Mouse (Mus musculus): Measurements from ENCODE around the gene Efna3.

The Efna3 gene

DNA sequence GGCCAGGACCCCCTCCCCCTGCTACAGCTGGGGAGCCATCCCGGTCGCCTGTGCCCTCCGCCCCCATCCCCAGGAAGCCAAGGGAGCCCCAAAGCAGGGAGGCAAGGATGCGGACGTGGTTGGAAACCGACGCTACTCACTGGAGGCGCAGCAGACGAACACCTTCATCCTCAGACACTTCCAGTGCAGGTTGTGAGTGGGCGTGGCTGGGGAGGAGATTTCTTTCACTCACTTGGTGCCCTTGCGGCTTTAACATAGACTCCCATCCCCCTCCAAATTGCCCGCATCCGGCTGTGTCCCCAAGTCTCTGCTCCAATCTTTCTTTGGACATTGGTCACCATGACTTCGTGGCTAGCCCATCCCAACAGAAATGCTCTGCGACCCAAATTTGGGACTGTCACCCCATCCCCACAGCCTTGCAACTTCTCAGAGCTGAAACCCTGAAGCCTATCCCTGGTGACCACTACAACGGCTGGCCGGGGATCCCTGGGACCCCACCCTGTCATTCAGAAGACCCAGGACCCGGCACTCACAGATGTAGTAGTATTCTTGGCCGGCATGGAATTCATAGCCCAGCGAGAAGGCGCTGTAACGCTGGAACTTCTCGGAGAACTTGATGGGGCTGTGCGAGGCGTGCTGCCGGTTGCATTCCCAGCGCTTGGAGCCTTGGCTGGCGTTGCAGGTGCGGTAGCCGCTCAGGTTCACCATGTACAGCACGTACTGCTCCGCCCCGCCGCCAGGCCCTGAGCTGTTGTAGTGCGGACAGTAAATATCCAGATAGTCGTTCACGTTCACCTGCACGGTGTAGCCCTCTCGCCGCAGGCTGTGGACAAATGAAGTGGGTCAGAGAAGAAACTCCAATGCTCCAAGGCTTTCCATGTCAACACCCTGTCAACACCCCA is 6.6 kb downstream of the Efna3 start:
- H3K9me3 ChIP-seq (ENCODE audit: low read length): no peaks in the 10 kb centered on the region
- H3K4me1 ChIP-seq (replicated peaks; ENCODE audit: low read depth, low read length): peaks cover 71% of the 10 kb centered on the region
- H3K4me3 ChIP-seq (replicated peaks; ENCODE audit: low read length): peak overlapping the region; percentile 75
- H3K27me3 ChIP-seq (ENCODE audit: insufficient read depth, low read length): peaks cover 47% of the 10 kb centered on the region
- H3K36me3 ChIP-seq (ENCODE audit: insufficient read depth, low read length): no peaks in the 10 kb centered on the region
- no peak for TF ChIP-seq CTCF (conservative IDR thresholded peaks at IDR 0.05; ENCODE audit: low read length)
- no peak for TF ChIP-seq NANOG (IDR thresholded peaks at IDR 0.05; ENCODE audit: borderline replicate concordance, low read length)
- no peak for TF ChIP-seq POU5F1 (IDR thresholded peaks at IDR 0.05; ENCODE audit: borderline replicate concordance, low read length)

- H3K27me3 ChIP-seq (ENCODE audit: insufficient read depth, low read length): peaks cover 38% of the 10 kb centered on the region
- no peaks in the 10 kb centered on the region for H3K9me3 ChIP-seq (ENCODE audit: low read length)
- no peak for TF ChIP-seq NANOG (IDR thresholded peaks at IDR 0.05; ENCODE audit: borderline replicate concordance, low read length)
- no peak for TF ChIP-seq POU5F1 (IDR thresholded peaks at IDR 0.05; ENCODE audit: borderline replicate concordance, low read length)
- TF ChIP-seq CTCF (conservative IDR thresholded peaks at IDR 0.05; ENCODE audit: low read length): peak; percentile 74
- peak overlapping the region; percentile 75 for H3K4me3 ChIP-seq (replicated peaks; ENCODE audit: low read length)
- H3K36me3 ChIP-seq (ENCODE audit: insufficient read depth, low read length): no peaks in the 10 kb centered on the region
- peaks cover 64% of the 10 kb centered on the region for H3K4me1 ChIP-seq (replicated peaks; ENCODE audit: low read depth, low read length)
These were observed 7.4 kb downstream of the Efna3 start for GRCm38 (mm10) chr3:89315195-89315929.

GRCm38 (mm10) chr3:89314791-89315190 is 8.0 kb downstream of the Efna3 start:
- Histone ChIP-seq H3K9me3 (ENCODE audit: low read length) (no peaks in the 10 kb centered on the region), H3K4me1 (replicated peaks; ENCODE audit: low read depth, low read length) (peaks cover 58% of the 10 kb centered on the region), H3K36me3 (ENCODE audit: insufficient read depth, low read length) (no peaks in the 10 kb centered on the region), H3K4me3 (replicated peaks; ENCODE audit: low read length) (peak overlapping the region; percentile 75), H3K27me3 (ENCODE audit: insufficient read depth, low read length) (peaks cover 33% of the 10 kb centered on the region)
- TF ChIP-seq CTCF (conservative IDR thresholded peaks at IDR 0.05; ENCODE audit: low read length) (no peak), NANOG (IDR thresholded peaks at IDR 0.05; ENCODE audit: borderline replicate concordance, low read length) (no peak), POU5F1 (IDR thresholded peaks at IDR 0.05; ENCODE audit: borderline replicate concordance, low read length) (no peak)

GRCm38 (mm10) chr3:89314340-89314739 is 8.4 kb downstream of the Efna3 start:
- no peaks in the 10 kb centered on the region for H3K9me3 ChIP-seq (ENCODE audit: low read length)
- TF ChIP-seq NANOG (IDR thresholded peaks at IDR 0.05; ENCODE audit: borderline replicate concordance, low read length) (no peak), POU5F1 (IDR thresholded peaks at IDR 0.05; ENCODE audit: borderline replicate concordance, low read length) (no peak), CTCF (conservative IDR thresholded peaks at IDR 0.05; ENCODE audit: low read length) (no peak)
- peaks cover 32% of the 10 kb centered on the region for H3K27me3 ChIP-seq (ENCODE audit: insufficient read depth, low read length)
- peaks cover 56% of the 10 kb centered on the region for H3K4me1 ChIP-seq (replicated peaks; ENCODE audit: low read depth, low read length)
- H3K4me3 ChIP-seq (replicated peaks; ENCODE audit: low read length): peak overlapping the region; percentile 75; the same call in 1 of the 2 replicates
- no peaks in the 10 kb centered on the region for H3K36me3 ChIP-seq (ENCODE audit: insufficient read depth, low read length)

DNA sequence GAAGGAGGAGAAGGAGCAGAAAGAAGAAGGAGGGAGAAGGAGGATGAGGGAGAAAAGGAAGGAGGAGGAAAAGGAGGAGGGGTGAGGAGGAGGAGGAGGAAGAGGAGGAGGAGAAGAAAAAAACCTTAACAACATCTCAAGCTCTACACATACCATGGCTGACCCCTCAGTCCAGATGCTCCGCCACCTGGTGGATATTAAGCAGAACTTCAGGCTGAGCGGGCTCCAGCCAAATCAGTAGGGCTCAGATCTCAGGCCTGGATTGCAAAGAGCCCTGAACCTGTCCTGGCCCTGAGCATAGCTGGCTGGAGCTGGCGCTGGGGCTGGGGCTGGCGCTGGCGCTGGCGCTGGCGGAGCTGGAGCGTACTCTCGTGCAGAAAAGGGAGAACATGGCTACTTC is 14.7 kb downstream of the Efna3 start:
- H3K9me3 ChIP-seq (ENCODE audit: low read length): no peaks in the 10 kb centered on the region
- H3K4me3 ChIP-seq (replicated peaks; ENCODE audit: low read length): no peak overlapping the region
- H3K36me3 ChIP-seq (ENCODE audit: insufficient read depth, low read length): no peaks in the 10 kb centered on the region
- peaks cover 40% of the 10 kb centered on the region for H3K4me1 ChIP-seq (replicated peaks; ENCODE audit: low read depth, low read length)
- peaks cover 9% of the 10 kb centered on the region; the same call in 1 of the 2 replicates for H3K27me3 ChIP-seq (ENCODE audit: insufficient read depth, low read length)
- TF ChIP-seq POU5F1 (IDR thresholded peaks at IDR 0.05; ENCODE audit: borderline replicate concordance, low read length) (no peak), CTCF (conservative IDR thresholded peaks at IDR 0.05; ENCODE audit: low read length) (peak; percentile 88)

DNA sequence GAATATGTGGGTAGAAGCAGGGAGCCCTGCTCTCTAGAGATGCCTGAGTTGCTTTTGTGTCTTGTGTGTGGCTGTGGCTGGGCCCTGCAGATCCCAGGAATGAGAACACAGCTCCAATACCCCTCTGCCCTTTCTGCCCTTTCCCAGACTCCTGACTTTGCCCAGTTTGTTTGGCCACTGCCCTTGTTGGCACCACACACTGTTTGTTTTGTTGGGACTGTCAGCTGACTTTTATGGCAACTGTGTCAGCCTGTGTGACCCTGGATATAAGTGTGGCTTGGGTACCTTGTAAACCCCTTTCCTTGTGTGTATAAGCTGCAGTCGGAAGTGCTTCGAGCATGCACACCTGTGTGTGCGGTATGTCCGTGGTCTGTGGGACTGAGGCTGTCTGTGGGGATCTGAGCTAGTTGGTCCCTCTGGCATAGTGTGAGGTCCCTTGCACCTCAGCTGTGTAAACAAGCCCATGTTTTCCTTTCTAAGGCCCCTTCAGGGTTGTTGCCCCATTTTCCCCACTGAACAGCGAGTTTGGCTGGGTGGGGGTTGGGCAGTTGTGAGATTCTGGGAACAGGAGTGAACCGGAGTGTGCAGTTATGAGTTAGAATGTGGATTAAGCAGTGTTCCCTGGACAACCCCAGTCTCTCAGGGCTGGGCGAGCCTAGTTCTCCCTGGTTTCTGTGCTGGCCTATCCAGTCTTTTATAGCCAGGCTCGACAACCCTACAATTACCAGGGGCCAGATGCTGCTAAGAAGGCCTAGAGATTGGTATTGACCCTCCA is 17.0 kb downstream of the Efna3 start:
- peaks cover 40% of the 10 kb centered on the region for H3K4me1 ChIP-seq (replicated peaks; ENCODE audit: low read depth, low read length)
- TF ChIP-seq NANOG (IDR thresholded peaks at IDR 0.05; ENCODE audit: borderline replicate concordance, low read length): no peak
- H3K9me3 ChIP-seq (ENCODE audit: low read length): no peaks in the 10 kb centered on the region
- H3K36me3 ChIP-seq (ENCODE audit: insufficient read depth, low read length): no peaks in the 10 kb centered on the region
- H3K27me3 ChIP-seq (ENCODE audit: insufficient read depth, low read length): peaks cover 14% of the 10 kb centered on the region; the same call in 1 of the 2 replicates
- H3K4me3 ChIP-seq (replicated peaks; ENCODE audit: low read length): no peak overlapping the region

GRCm38 (mm10) chr3:89305105-89305504 is 17.7 kb downstream of the Efna3 start:
- TF ChIP-seq CTCF (conservative IDR thresholded peaks at IDR 0.05; ENCODE audit: low read length) (no peak), NANOG (IDR thresholded peaks at IDR 0.05; ENCODE audit: borderline replicate concordance, low read length) (no peak), POU5F1 (IDR thresholded peaks at IDR 0.05; ENCODE audit: borderline replicate concordance, low read length) (no peak)
- Histone ChIP-seq H3K27me3 (ENCODE audit: insufficient read depth, low read length) (peaks cover 17% of the 10 kb centered on the region; the same call in 1 of the 2 replicates), H3K36me3 (ENCODE audit: insufficient read depth, low read length) (no peaks in the 10 kb centered on the region), H3K4me1 (replicated peaks; ENCODE audit: low read depth, low read length) (peaks cover 43% of the 10 kb centered on the region), H3K9me3 (ENCODE audit: low read length) (no peaks in the 10 kb centered on the region), H3K4me3 (replicated peaks; ENCODE audit: low read length) (no peak overlapping the region)

- no peaks in the 10 kb centered on the region for H3K36me3 ChIP-seq (ENCODE audit: insufficient read depth, low read length)
- peaks cover 50% of the 10 kb centered on the region for H3K4me1 ChIP-seq (replicated peaks; ENCODE audit: low read depth, low read length)
- no peak overlapping the region for H3K4me3 ChIP-seq (replicated peaks; ENCODE audit: low read length)
- H3K27me3 ChIP-seq (ENCODE audit: insufficient read depth, low read length): peaks cover 16% of the 10 kb centered on the region; the same call in 1 of the 2 replicates
- no peaks in the 10 kb centered on the region for H3K9me3 ChIP-seq (ENCODE audit: low read length)
- TF ChIP-seq POU5F1 (IDR thresholded peaks at IDR 0.05; ENCODE audit: borderline replicate concordance, low read length): no peak
- TF ChIP-seq CTCF (conservative IDR thresholded peaks at IDR 0.05; ENCODE audit: low read length): no peak
- no peak for TF ChIP-seq NANOG (IDR thresholded peaks at IDR 0.05; ENCODE audit: borderline replicate concordance, low read length)
These were observed 18.3 kb downstream of the Efna3 start for GRCm38 (mm10) chr3:89304440-89304839.
